Mouse (Mus musculus): Measurements from ENCODE around the gene Sdf4. TPM values are rescaled to one million over a fixed set of nuclear protein-coding genes. Genes with fewer than 3 reads are reported as not detected.

Gene Sdf4
- polyA plus RNA-seq, 1 experiment, result 45.2 TPM

- Histone ChIP-seq H3K9me3 (no peaks in the 10 kb centered on the region), H3K27me3 (replicated peaks) (peaks cover 82% of the 10 kb centered on the region), H3K36me3 (replicated peaks; ENCODE audit: low read length) (no peaks in the 10 kb centered on the region), H3K4me1 (peaks cover 3% of the 10 kb centered on the region; the same call in 1 of the 2 replicates), H3K4me3 (replicated peaks) (no peak overlapping the region)
- no peak for TF ChIP-seq FLI1 (IDR thresholded peaks at IDR 0.05; ENCODE audit: low read length)
- no peak for TF ChIP-seq GATA1 (IDR thresholded peaks at IDR 0.05; ENCODE audit: borderline replicate concordance, low read length)
Measured at GRCm38 (mm10) chr4:156059713-156060112, 67.0 kb downstream of the Sdf4 start.

Other genes starting within 250 kb of the Sdf4 start
- gene Atad3a, start 231.8 kb upstream of the Sdf4 start, polyA plus RNA-seq (2012; ENCODE audit: insufficient read depth, low replicate concordance), result 11.3 and 20.5 TPM in 2 replicates
- 0.41 and 1.4 TPM in 2 replicates for gene Vwa1, start 218.2 kb upstream of the Sdf4 start, polyA plus RNA-seq (2012; ENCODE audit: insufficient read depth, low replicate concordance)
- 0.04 TPM in 1 of 2 replicates, not detected in the other for gene Tmem88b, start 207.0 kb upstream of the Sdf4 start, polyA plus RNA-seq (2012; ENCODE audit: insufficient read depth, low replicate concordance)
- gene Ankrd65, start 202.4 kb upstream of the Sdf4 start, polyA plus RNA-seq (2012; ENCODE audit: insufficient read depth, low replicate concordance), result not detected in 2 replicates
- 10.2 and 29.9 TPM in 2 replicates for gene Mrpl20, start 190.0 kb upstream of the Sdf4 start, polyA plus RNA-seq (2012; ENCODE audit: insufficient read depth, low replicate concordance)
- 8.4 and 15.4 TPM in 2 replicates for gene Ccnl2, start 180.4 kb upstream of the Sdf4 start, polyA plus RNA-seq (2012; ENCODE audit: insufficient read depth, low replicate concordance)
- gene Aurkaip1, start 161.6 kb upstream of the Sdf4 start, polyA plus RNA-seq (2012; ENCODE audit: insufficient read depth, low replicate concordance), result 60.6 and 341 TPM in 2 replicates
- gene Mxra8, start 153.2 kb upstream of the Sdf4 start, polyA plus RNA-seq (2012; ENCODE audit: insufficient read depth, low replicate concordance), result 0.13 TPM in 1 of 2 replicates, not detected in the other
- gene Dvl1, start 145.5 kb upstream of the Sdf4 start, polyA plus RNA-seq (2012; ENCODE audit: insufficient read depth, low replicate concordance), result 29.5 and 68.0 TPM in 2 replicates
- 0.22 and 1.7 TPM in 2 replicates for gene Tas1r3, start 129.5 kb upstream of the Sdf4 start, polyA plus RNA-seq (2012; ENCODE audit: insufficient read depth, low replicate concordance)
- gene Cptp, start 123.4 kb upstream of the Sdf4 start, polyA plus RNA-seq (2012; ENCODE audit: insufficient read depth, low replicate concordance), result 1.5 and 3.5 TPM in 2 replicates
- 12.5 and 14.1 TPM in 2 replicates for gene Ints11, start 123.3 kb upstream of the Sdf4 start, polyA plus RNA-seq (2012; ENCODE audit: insufficient read depth, low replicate concordance)
- gene Pusl1, start 101.1 kb upstream of the Sdf4 start, polyA plus RNA-seq (2012; ENCODE audit: insufficient read depth, low replicate concordance), result 99.4 and 450 TPM in 2 replicates
- gene Acap3, start 101.0 kb upstream of the Sdf4 start, polyA plus RNA-seq (2012; ENCODE audit: insufficient read depth, low replicate concordance), result 33.2 and 58.6 TPM in 2 replicates
- gene Ube2j2, start 49.0 kb upstream of the Sdf4 start, polyA plus RNA-seq (2012; ENCODE audit: insufficient read depth, low replicate concordance), result 90.8 and 106 TPM in 2 replicates
- 30.2 and 64.1 TPM in 2 replicates for gene C1qtnf12, start 30.6 kb upstream of the Sdf4 start, polyA plus RNA-seq (2012; ENCODE audit: insufficient read depth, low replicate concordance)
- gene B3galt6, start 223 bp upstream of the Sdf4 start, polyA plus RNA-seq (2012; ENCODE audit: insufficient read depth, low replicate concordance), result 3.3 and 5.3 TPM in 2 replicates
- gene Tnfrsf4, start 21.0 kb downstream of the Sdf4 start, polyA plus RNA-seq (2012; ENCODE audit: insufficient read depth, low replicate concordance), result 2.3 and 9.4 TPM in 2 replicates
- gene Tnfrsf18, start 33.3 kb downstream of the Sdf4 start, polyA plus RNA-seq (2012; ENCODE audit: insufficient read depth, low replicate concordance), result 2.9 TPM in 1 of 2 replicates, not detected in the other
- gene Ttll10, start 66.5 kb downstream of the Sdf4 start, polyA plus RNA-seq (2012; ENCODE audit: insufficient read depth, low replicate concordance), result not detected in 2 replicates
- 1.6 and 2.1 TPM in 2 replicates for gene 9430015G10Rik, start 117.1 kb downstream of the Sdf4 start, polyA plus RNA-seq (2012; ENCODE audit: insufficient read depth, low replicate concordance)
- gene Rnf223, start 137.6 kb downstream of the Sdf4 start, polyA plus RNA-seq (2012; ENCODE audit: insufficient read depth, low replicate concordance), result 0.83 and 1.3 TPM in 2 replicates
- gene Agrn, start 204.6 kb downstream of the Sdf4 start, polyA plus RNA-seq (2012; ENCODE audit: insufficient read depth, low replicate concordance), result 0.71 and 2.3 TPM in 2 replicates
- gene Isg15, start 207.9 kb downstream of the Sdf4 start, polyA plus RNA-seq (2012; ENCODE audit: insufficient read depth, low replicate concordance), result 48.7 TPM in 1 of 2 replicates, not detected in the other
- gene AW011738, start 210.4 kb downstream of the Sdf4 start, polyA plus RNA-seq (2012; ENCODE audit: insufficient read depth, low replicate concordance), result 0.89 and 3.4 TPM in 2 replicates
- gene Perm1, start 223.0 kb downstream of the Sdf4 start, polyA plus RNA-seq (2012; ENCODE audit: insufficient read depth, low replicate concordance), result not detected in 2 replicates
- gene Plekhn1, start 242.0 kb downstream of the Sdf4 start, polyA plus RNA-seq (2012; ENCODE audit: insufficient read depth, low replicate concordance), result 16.1 and 21.9 TPM in 2 replicates
- gene Noc2l, start 243.1 kb downstream of the Sdf4 start, polyA plus RNA-seq (2012; ENCODE audit: insufficient read depth, low replicate concordance), result 9.1 and 29.6 TPM in 2 replicates

Data from megakaryocyte, embryonic 14.5 days (primary cell).